Comparison of ENCODE assay signal across 21 mouse cellular contexts in the genomic region with DNA sequence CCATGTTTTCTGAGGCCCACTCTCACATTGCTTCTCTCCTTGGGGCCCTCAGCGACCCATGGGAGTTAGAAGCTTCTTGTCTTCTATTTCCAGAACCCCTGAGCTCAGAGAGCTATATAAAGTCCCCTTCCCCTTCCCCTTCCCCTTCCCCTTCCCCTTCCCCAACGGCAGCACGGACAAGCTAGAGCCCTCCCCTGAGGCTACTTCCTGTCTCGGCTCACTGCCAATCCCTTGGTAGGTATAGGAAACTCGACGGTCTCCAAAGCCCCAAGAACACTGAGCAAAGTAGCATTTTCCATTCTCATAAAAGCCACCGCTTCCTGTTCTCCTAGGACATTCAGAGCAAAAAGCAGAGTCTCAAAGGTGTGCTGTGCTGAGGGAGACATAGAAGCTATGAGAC.
A peak's percentile ranks its signal among the peaks of the same experiment; 100 is the strongest.
DNase-seq lines count a peak whose midpoint lies in the region; ATAC-seq and TF ChIP-seq lines count a peak whose summit lies in the region.
"Had no signal": no experiment of that assay in that cellular context is flagged by ENCODE, and none has a peak within 500 bp of the region (broad histone marks: within the 10 kb centered on the region; RNA-seq: fewer than 3 reads in every experiment).

No protein-coding gene starts in this region.

- no peak overlapping the region for H3K4me2 ChIP-seq in limb, embryonic 14.5 days (replicated peaks; ENCODE audit: low read depth, low read length, severe bottlenecking)
- no peak overlapping the region for H3K4me2 ChIP-seq in heart, embryonic 15.5 days
- H3K4me2 ChIP-seq: forebrain, embryonic 15.5 days; limb, embryonic 15.5 days; liver, embryonic 15.5 days; neural tube, embryonic 13.5 days had no signal

- no peaks in the 10 kb centered on the region for H3K9me3 ChIP-seq in limb, embryonic 14.5 days (ENCODE audit: control insufficient read depth, low read length)
- no peaks in the 10 kb centered on the region for H3K9me3 ChIP-seq in limb, embryonic 10.5 days (replicated peaks)
- H3K9me3 ChIP-seq in heart, embryonic 15.5 days (replicated peaks): no peaks in the 10 kb centered on the region
- H3K9me3 ChIP-seq: forebrain, embryonic 15.5 days; limb, embryonic 15.5 days; liver, embryonic 15.5 days; megakaryocyte, embryonic 14.5 days; neural tube, embryonic 13.5 days had no signal

- H3K27me3 ChIP-seq in heart, adult 2 months (ENCODE audit: control insufficient read depth, insufficient read depth, low read length): no peaks in the 10 kb centered on the region
- no peaks in the 10 kb centered on the region for H3K27me3 ChIP-seq in limb, embryonic 14.5 days (ENCODE audit: control insufficient read depth, insufficient read depth, low read length)
- H3K27me3 ChIP-seq in limb, embryonic 10.5 days (ENCODE audit: low read depth, poor library complexity, severe bottlenecking): no peaks in the 10 kb centered on the region
- no peaks in the 10 kb centered on the region for H3K27me3 ChIP-seq in heart, embryonic 15.5 days
- H3K27me3 ChIP-seq: forebrain, embryonic 15.5 days; limb, embryonic 15.5 days; liver, embryonic 15.5 days; megakaryocyte, embryonic 14.5 days; neural tube, embryonic 13.5 days had no signal

- peaks cover 3% of the 10 kb centered on the region for H3K79me2 ChIP-seq in heart, adult 2 months (replicated peaks; ENCODE audit: control insufficient read depth, insufficient read depth, low read length)

- TF ChIP-seq POLR2A in heart, adult 2 months (IDR thresholded peaks at IDR 0.05; ENCODE audit: insufficient read depth, low read depth, low read length): no peak
- TF ChIP-seq POLR2A in limb, embryonic 14.5 days (IDR thresholded peaks at IDR 0.05; ENCODE audit: borderline replicate concordance, extremely low read depth, insufficient read depth, insufficient read length): no peak

- ATAC-seq in limb, embryonic 14.5 days (ENCODE audit: low FRiP score, low read depth): no peak
- ATAC-seq in heart, embryonic 15.5 days (replicated peaks; ENCODE audit: insufficient number of reproducible peaks, insufficient read depth, low FRiP score, low read depth): 0 out of 2 replicates have a peak, but pooled peaks have one; percentile 43
- ATAC-seq: forebrain, embryonic 15.5 days; inflammation-experienced regulatory T-cells, adult 6 months had no signal

- no peak for DNase-seq in heart, adult 2 months
- DNase-seq in heart, postnatal 25 days (ENCODE audit: low spot score): no peak
- DNase-seq in limb, embryonic 14.5 days (ENCODE audit: low spot score): peak; percentile 48
- no peak for DNase-seq in limb, embryonic 10.5 days (ENCODE audit: low spot score)
- DNase-seq in kidney, postnatal 36 days: peak; percentile 55 to 60
- no peak for DNase-seq in urinary bladder, adult 18-20 months (ENCODE audit: low spot score in 2 of 2)
- no peak for DNase-seq in cerebellum, postnatal 4 days (ENCODE audit: low spot score in 2 of 2)
- DNase-seq: B cell, adult 2 months; cerebellum, adult 8-10 months; gastrocnemius, postnatal 36 days; layer of hippocampus, postnatal 36 days; midbrain, embryonic 14.5 days; thymus, postnatal 14 days had no signal

- no peak for TF ChIP-seq EP300 in heart, adult 2 months (IDR thresholded peaks at IDR 0.05; ENCODE audit: insufficient read depth, low read depth, low read length)

- no peak overlapping the region for H3K4me3 ChIP-seq in heart, adult 2 months
- no peak overlapping the region for H3K4me3 ChIP-seq in limb, embryonic 14.5 days (replicated peaks; ENCODE audit: low read length)
- no peak overlapping the region for H3K4me3 ChIP-seq in limb, embryonic 10.5 days
- H3K4me3 ChIP-seq in heart, embryonic 15.5 days: no peak overlapping the region
- H3K4me3 ChIP-seq: forebrain, embryonic 15.5 days; layer of hippocampus, adult 2 months; limb, embryonic 15.5 days; liver, embryonic 15.5 days; megakaryocyte, embryonic 14.5 days; neural tube, embryonic 13.5 days had no signal

- WGBS in heart, adult 2 months: 47% methylated on average over 6 of the region's 7 CpGs
- 61% methylated on average over 6 of the region's 7 CpGs for WGBS in limb, embryonic 14.5 days
- 82% methylated on average over 7 of the region's 7 CpGs for WGBS in limb, embryonic 10.5 days
- 47% methylated on average over 7 of the region's 7 CpGs for WGBS in heart, embryonic 15.5 days

- H3K27ac ChIP-seq in heart, adult 2 months: peak overlapping the region; percentile 32; the same call in 1 of the 2 replicates
- no peak overlapping the region for H3K27ac ChIP-seq in limb, embryonic 14.5 days (replicated peaks; ENCODE audit: low read depth, low read length)
- no peak overlapping the region for H3K27ac ChIP-seq in limb, embryonic 10.5 days
- no peak overlapping the region for H3K27ac ChIP-seq in heart, embryonic 15.5 days
- H3K27ac ChIP-seq: forebrain, embryonic 15.5 days; layer of hippocampus, adult 2 months; limb, embryonic 15.5 days; liver, embryonic 15.5 days; neural tube, embryonic 13.5 days had no signal

- intact Hi-C loops in heart, adult 2 months (cut with DNase I): loop anchor here (5.0 kb wide), 1 partner anchor 47 kb away; no protein-coding TSS in a partner anchor
- intact Hi-C loops in heart, postnatal 25 days (cut with DNase I): loop anchor here (2.0 to 5.0 kb wide), 2 partner anchors 38 to 46 kb away; no protein-coding TSS in a partner anchor

- TF ChIP-seq CTCF in heart, adult 2 months (IDR thresholded peaks at IDR 0.05): no peak

- no peaks in the 10 kb centered on the region; the same call in none of the 2 replicates for H3K36me3 ChIP-seq in heart, adult 2 months (ENCODE audit: control insufficient read depth, insufficient read depth, low read length)
- H3K36me3 ChIP-seq in limb, embryonic 14.5 days (ENCODE audit: control insufficient read depth, insufficient read depth, low read length): no peaks in the 10 kb centered on the region
- no peaks in the 10 kb centered on the region for H3K36me3 ChIP-seq in limb, embryonic 10.5 days
- H3K36me3 ChIP-seq in heart, embryonic 15.5 days: no peaks in the 10 kb centered on the region
- H3K36me3 ChIP-seq: forebrain, embryonic 15.5 days; limb, embryonic 15.5 days; liver, embryonic 15.5 days; neural tube, embryonic 13.5 days had no signal

- H3K9ac ChIP-seq in heart, adult 2 months (ENCODE audit: low read depth, low read length): no peak overlapping the region
- H3K9ac ChIP-seq in limb, embryonic 14.5 days (ENCODE audit: low read depth, low read length, severe bottlenecking): no peak overlapping the region
- no peak overlapping the region for H3K9ac ChIP-seq in heart, embryonic 15.5 days
- H3K9ac ChIP-seq: forebrain, embryonic 15.5 days; limb, embryonic 15.5 days; liver, embryonic 15.5 days; neural tube, embryonic 13.5 days had no signal

- peaks cover 4% of the 10 kb centered on the region for H3K4me1 ChIP-seq in heart, adult 2 months (ENCODE audit: control insufficient read depth, insufficient read depth, low read length)
- peaks cover 21% of the 10 kb centered on the region for H3K4me1 ChIP-seq in limb, embryonic 14.5 days (ENCODE audit: control insufficient read depth, insufficient read depth, low read length)
- H3K4me1 ChIP-seq in limb, embryonic 10.5 days: peaks cover 10% of the 10 kb centered on the region
- H3K4me1 ChIP-seq in heart, embryonic 15.5 days (replicated peaks): no peaks in the 10 kb centered on the region
- H3K4me1 ChIP-seq: forebrain, embryonic 15.5 days; liver, embryonic 15.5 days; megakaryocyte, embryonic 14.5 days had no signal

Comparison
In these comparisons a context has a peak if more than half of its experiments do, and no peak if none do; other contexts are left out.
1. DNase-seq: peak in limb, embryonic 14.5 days (single experiment) and kidney, postnatal 36 days (2 of 2); none in heart, adult 2 months (0 of 2), heart, postnatal 25 days (single experiment), limb, embryonic 10.5 days (single experiment), urinary bladder, adult 18-20 months (0 of 2) and cerebellum, postnatal 4 days (0 of 2).